ENCODE assay signal across 7 mouse cellular contexts in genomic region chr4:126736001-126736414, GRCm38 (mm10). TPM values are rescaled to one million over a fixed set of nuclear protein-coding genes. Genes with fewer than 3 reads are reported as not detected.
DNase-seq lines count a peak whose midpoint lies in the region; ATAC-seq and TF ChIP-seq lines count a peak whose summit lies in the region.

Gene Tfap2e (minus strand): TSS chr4:126736240.

- peak within 1 kb of the TSS; percentile 74 for H3K4me2 ChIP-seq in heart, embryonic 12.5 days
- H3K4me2 ChIP-seq in midbrain, embryonic 14.5 days (ENCODE audit: low read length) = peak within 1 kb of the TSS; percentile 43

- H3K9me3 ChIP-seq in ES-Bruce4 (replicated peaks; ENCODE audit: control insufficient read depth, insufficient read depth, low read length, poor library complexity, severe bottlenecking) = no peaks in the 10 kb centered on the region
- no peaks in the 10 kb centered on the region for H3K9me3 ChIP-seq in heart, embryonic 12.5 days (replicated peaks)
- H3K9me3 ChIP-seq in limb, embryonic 10.5 days (replicated peaks) = no peaks in the 10 kb centered on the region
- H3K9me3 ChIP-seq in midbrain, embryonic 14.5 days (ENCODE audit: control insufficient read depth, low read length) = no peaks in the 10 kb centered on the region

- peaks cover 19% of the 10 kb centered on the region for H3K27me3 ChIP-seq in ES-Bruce4 (ENCODE audit: control insufficient read depth, insufficient read depth, low read length, poor library complexity, severe bottlenecking)
- peaks cover 90% of the 10 kb centered on the region for H3K27me3 ChIP-seq in heart, embryonic 12.5 days (replicated peaks)
- H3K27me3 ChIP-seq in limb, embryonic 10.5 days (ENCODE audit: low read depth, poor library complexity, severe bottlenecking) = peaks cover 88% of the 10 kb centered on the region
- peaks cover 94% of the 10 kb centered on the region for H3K27me3 ChIP-seq in midbrain, embryonic 14.5 days (ENCODE audit: control insufficient read depth, insufficient read depth, low read length)

- H3K4me3 ChIP-seq in ES-Bruce4 (ENCODE audit: low read depth, low read length) = peak within 1 kb of the TSS; percentile 67
- peak within 1 kb of the TSS; percentile 45 for H3K4me3 ChIP-seq in heart, embryonic 12.5 days
- H3K4me3 ChIP-seq in limb, embryonic 10.5 days = peak within 1 kb of the TSS; percentile 34
- peak within 1 kb of the TSS; percentile 28 for H3K4me3 ChIP-seq in midbrain, embryonic 14.5 days (replicated peaks; ENCODE audit: low read depth, low read length)

- peak; percentile 40; the same call in 1 of the 2 replicates for ATAC-seq in heart, embryonic 12.5 days (ENCODE audit: insufficient number of reproducible peaks, low FRiP score)
- peak; percentile 46; the same call in 1 of the 2 replicates for ATAC-seq in midbrain, embryonic 14.5 days (ENCODE audit: low FRiP score, low TSS enrichment)

- no peak within 1 kb of the TSS for H3K27ac ChIP-seq in ES-Bruce4 (ENCODE audit: insufficient read depth, low read length)
- no peak within 1 kb of the TSS for H3K27ac ChIP-seq in heart, embryonic 12.5 days (ENCODE audit: poor library complexity, severe bottlenecking)
- H3K27ac ChIP-seq in limb, embryonic 10.5 days = 0 out of 2 replicates have a peak within 1 kb of the TSS, but pooled peaks have one; percentile 16
- H3K27ac ChIP-seq in midbrain, embryonic 14.5 days (replicated peaks; ENCODE audit: low read depth, low read length) = no peak within 1 kb of the TSS

- peak within 1 kb of the TSS; percentile 39 for H3K9ac ChIP-seq in ES-Bruce4 (ENCODE audit: low read depth, poor library complexity, severe bottlenecking)
- peak within 1 kb of the TSS; percentile 59 for H3K9ac ChIP-seq in heart, embryonic 12.5 days
- H3K9ac ChIP-seq in midbrain, embryonic 14.5 days (replicated peaks; ENCODE audit: low read length) = no peak within 1 kb of the TSS; the same call in 1 of the 2 replicates

- peak; percentile 36 for DNase-seq in Muller cell, postnatal 12 days (ENCODE audit: inconsistent ontology term)
- DNase-seq in limb, embryonic 10.5 days (ENCODE audit: low spot score) = no peak
- DNase-seq in midbrain, embryonic 14.5 days = peak; percentile 77
- no peak for DNase-seq in frontal cortex, adult 2 months (ENCODE audit: extremely low spot score in 1 of 2, low spot score in 1 of 2)
- no peak for DNase-seq in thymus, adult 18-20 months

- TF ChIP-seq CTCF in ES-Bruce4 (IDR thresholded peaks at IDR 0.05; ENCODE audit: low read depth, low read length) = no peak

- H3K4me1 ChIP-seq in ES-Bruce4 (ENCODE audit: control insufficient read depth, insufficient read depth, low read length) = peaks cover 2% of the 10 kb centered on the region
- peaks cover 20% of the 10 kb centered on the region for H3K4me1 ChIP-seq in heart, embryonic 12.5 days (replicated peaks)
- H3K4me1 ChIP-seq in limb, embryonic 10.5 days = peaks cover 26% of the 10 kb centered on the region
- no peaks in the 10 kb centered on the region for H3K4me1 ChIP-seq in midbrain, embryonic 14.5 days (ENCODE audit: control insufficient read depth, insufficient read depth, low read length)

- TF ChIP-seq POLR2A in ES-Bruce4 (IDR thresholded peaks at IDR 0.05; ENCODE audit: insufficient read depth, low read length) = no peak

- TF ChIP-seq EP300 in ES-Bruce4 (IDR thresholded peaks at IDR 0.05; ENCODE audit: insufficient read depth, low read depth, low read length) = no peak

- 1% methylated on average over 32 of the region's 32 CpGs for WGBS in heart, embryonic 12.5 days
- WGBS in limb, embryonic 10.5 days = 3% methylated on average over 32 of the region's 32 CpGs
- 1% methylated on average over 32 of the region's 32 CpGs for WGBS in midbrain, embryonic 14.5 days

- no peaks in the 10 kb centered on the region for H3K36me3 ChIP-seq in ES-Bruce4 (ENCODE audit: control insufficient read depth, insufficient read depth, low read length, poor library complexity, severe bottlenecking)
- H3K36me3 ChIP-seq in heart, embryonic 12.5 days = no peaks in the 10 kb centered on the region
- H3K36me3 ChIP-seq in limb, embryonic 10.5 days = no peaks in the 10 kb centered on the region
- H3K36me3 ChIP-seq in midbrain, embryonic 14.5 days (ENCODE audit: control insufficient read depth, insufficient read depth, low read length) = no peaks in the 10 kb centered on the region

RNA-seq across cellular contexts. Expression of gene Tfap2e, which starts in this region (rescaled TPM):
- 0.39 and 0.96 TPM in 2 replicates for polyA plus RNA-seq in ES-Bruce4 (2011; ENCODE audit: insufficient read depth, insufficient read length, low read depth, missing spikeins)
- not detected in 2 replicates for polyA plus RNA-seq in heart, embryonic 12.5 days (2016; fragmentation: Nextera tagmentation; extraction: Ambion mirVana)
- polyA plus RNA-seq in limb, embryonic 10.5 days (2016; fragmentation: Nextera tagmentation; extraction: Ambion mirVana) = not detected in 2 replicates
- polyA plus RNA-seq in midbrain, embryonic 14.5 days (2014; fragmentation: Nextera tagmentation; extraction: Ambion mirVana) = 0.97 and 2.0 TPM in 2 replicates
- 0.04 TPM in 1 of 2 replicates, not detected in the other for polyA plus RNA-seq in frontal cortex, adult 2 months (2012; rRNA removed)

Comparison
In these comparisons a context has a peak if more than half of its experiments do, and no peak if none do; other contexts are left out.
1. Peak in ATAC-seq, H3K4me3 ChIP-seq, H3K9ac ChIP-seq and H3K4me2 ChIP-seq in heart, embryonic 12.5 days; RNA of the gene not detected or under 1 TPM.
2. DNase-seq: peak in Muller cell, postnatal 12 days (single experiment) and midbrain, embryonic 14.5 days (single experiment); none in limb, embryonic 10.5 days (single experiment), frontal cortex, adult 2 months (0 of 2) and thymus, adult 18-20 months (0 of 2).
3. Peak in every context shown above with its lines, with median percentiles within 50 percentile points of each other: H3K4me3 ChIP-seq.